Mouse (Mus musculus) CH12.LX (cell line): ENCODE results near the gene Plekha5.

Experiments used
- CTCF ChIP-seq, 2 experiments: IDR thresholded peaks in 1 of 2; conservative IDR thresholded peaks in 1 of 2; 2 replicates each; pipeline ENCODE4 v1.5.1; 2011 to 2012; ENCODE audit warnings: low read depth in 2 of 2, low read length in 2 of 2, improper control_type of control experiment in 1 of 2, inconsistent platforms in 1 of 2, mild to moderate bottlenecking in 1 of 2, moderate library complexity in 1 of 2
- EP300 ChIP-seq: IDR thresholded peaks from 2 replicates; pipeline ENCODE4 v1.6.1; 2011; ENCODE audit warnings: low read length, improper control_type of control experiment
- JUND ChIP-seq: conservative IDR thresholded peaks from 2 replicates; pipeline ENCODE4 v1.6.1; 2011; ENCODE audit warnings: low read depth, low read length, improper control_type of control experiment
- KAT2A ChIP-seq: IDR thresholded peaks from 2 replicates; pipeline ENCODE4 v1.6.1; 2012; ENCODE audit warnings: low read length, improper control_type of control experiment, inconsistent platforms; ENCODE audit not compliant: insufficient replicate concordance
- MAFK ChIP-seq: IDR thresholded peaks from 2 replicates; pipeline ENCODE4 v1.6.1; 2011; ENCODE audit warnings: low read length, improper control_type of control experiment; ENCODE audit not compliant: insufficient replicate concordance
- MAX ChIP-seq: IDR thresholded peaks from 2 replicates; pipeline ENCODE4 v1.6.1; 2011; ENCODE audit warnings: low read length, improper control_type of control experiment
- MAZ ChIP-seq: IDR thresholded peaks from 2 replicates; pipeline ENCODE4 v1.6.1; 2012; ENCODE audit warnings: low read depth, mild to moderate bottlenecking, inconsistent platforms, low read length, improper control_type of control experiment, moderate library complexity
- MXI1 ChIP-seq: IDR thresholded peaks from 2 replicates; pipeline ENCODE4 v1.6.1; 2011; ENCODE audit warnings: mild to moderate bottlenecking, low read depth, low read length, improper control_type of control experiment
- POLR2A ChIP-seq: IDR thresholded peaks from 2 replicates; pipeline ENCODE4 v1.6.1; 2011; ENCODE audit warnings: low read depth, mild to moderate bottlenecking, improper control_type of control experiment, low read length

- TF ChIP-seq EP300 (no peak), CTCF (conservative IDR thresholded peaks at IDR 0.05 in 1 of 2, IDR thresholded peaks at IDR 0.05 in 1 of 2; ENCODE audit: low read depth in 2 of 2, low read length in 2 of 2) (no peak), POLR2A (no peak), MXI1 (no peak), MAX (no peak), MAFK (no peak), JUND (no peak), MAZ (no peak), KAT2A (no peak)
Measured at GRCm38 (mm10) chr6:140603228-140603944, 179.5 kb downstream of the Plekha5 start.
